Mouse (Mus musculus) ES-E14 (cell line): ENCODE data around the gene Aanat. TPM values are rescaled to one million over a fixed set of nuclear protein-coding genes. Genes with fewer than 3 reads are reported as not detected.

Experiments used
- DNase-seq: peaks from one replicate; pipeline ENCODE4 v3.0.0-alpha.2; 2013; ENCODE audit warnings: low read depth, low spot score
- H3K27ac ChIP-seq: 2 replicates; pipeline ENCODE4 v1.5.1; 2012; ENCODE audit warnings: low read depth, mild to moderate bottlenecking, low read length, moderate library complexity, mixed read lengths; ENCODE audit not compliant: poor library complexity, insufficient read depth, severe bottlenecking
- H3K36me3 ChIP-seq: 2 replicates; pipeline ENCODE4 v1.6.1; 2012; ENCODE audit warnings: mild to moderate bottlenecking, low read length, moderate library complexity, mixed read lengths; ENCODE audit not compliant: control insufficient read depth, poor library complexity, insufficient read depth, severe bottlenecking
- H3K4me1 ChIP-seq, 2 experiments: fragments of 150-350 bp in 1 of 2; sonication (generic) in 1 of 2; 2 replicates each; pipeline ENCODE4 v1.6.1; 2012; ENCODE audit warnings: low read length in 2 of 2, mild to moderate bottlenecking in 1 of 2, mixed read lengths in 1 of 2; ENCODE audit not compliant: control insufficient read depth in 2 of 2, insufficient read depth in 2 of 2, poor library complexity in 1 of 2
- H3K4me3 ChIP-seq, 2 experiments: fragments of 150-350 bp in 1 of 2; sonication (generic) in 1 of 2; 2 replicates each; pipeline ENCODE4 v1.5.1; 2012; ENCODE audit warnings: low read length in 2 of 2, low read depth in 1 of 2, mild to moderate bottlenecking in 1 of 2, mixed read lengths in 1 of 2; ENCODE audit not compliant: insufficient read depth in 1 of 2, poor library complexity in 1 of 2, severe bottlenecking in 1 of 2
- H3K9ac ChIP-seq: 2 replicates; pipeline ENCODE4 v1.6.1; 2012; ENCODE audit warnings: low read depth, mild to moderate bottlenecking, low read length, mixed read lengths; ENCODE audit not compliant: poor library complexity, insufficient read depth, severe bottlenecking
- H3K9me3 ChIP-seq: fragments of 150-350 bp; sonication (generic); 2 replicates; pipeline ENCODE4 v1.6.1; 2012; ENCODE audit warnings: low read depth, mild to moderate bottlenecking, low read length; ENCODE audit not compliant: control insufficient read depth, insufficient read depth
- CHD2 ChIP-seq: IDR thresholded peaks from 2 replicates; pipeline ENCODE4 v1.6.1; 2014; ENCODE audit warnings: mild to moderate bottlenecking, low read depth, low read length, inconsistent platforms
- HCFC1 ChIP-seq: IDR thresholded peaks from 2 replicates; pipeline ENCODE4 v1.6.1; 2012; ENCODE audit warnings: low read length, inconsistent platforms, borderline replicate concordance; ENCODE audit not compliant: insufficient read depth
- MAFK ChIP-seq: IDR thresholded peaks from 2 replicates; pipeline ENCODE4 v1.6.1; 2014; ENCODE audit warnings: mild to moderate bottlenecking, low read depth, low read length, inconsistent platforms; ENCODE audit not compliant: insufficient read depth
- ZC3H11A ChIP-seq: IDR thresholded peaks from 2 replicates; pipeline ENCODE4 v1.6.1; 2012; ENCODE audit warnings: low read depth, mild to moderate bottlenecking, inconsistent platforms, low read length, borderline replicate concordance
- ZNF384 ChIP-seq: IDR thresholded peaks from 2 replicates; pipeline ENCODE4 v1.6.1; 2012; ENCODE audit warnings: low read depth, low read length, inconsistent platforms
- in situ Hi-C, 2 experiments: fragments of 600-800 bp; cut with MboI; formaldehyde crosslinking; loops; one replicate each; pipeline ENCODE4 v1.15.1; 2025; ENCODE audit warnings: low sequenced_read_pairs in 2 of 2, inconsistent platforms in 1 of 2; ENCODE audit not compliant: unreplicated experiment in 2 of 2
- total RNA-seq: library from RNA; depleted of rRNA; stranded (reverse); fragments of 300-350 nt; gene quantifications from 2 replicates; pipeline ENCODE4 v1.2.3, GENCODE M21; 2012

Aanat gene
- total RNA-seq, 1 experiment: 0.94 TPM

DNA sequence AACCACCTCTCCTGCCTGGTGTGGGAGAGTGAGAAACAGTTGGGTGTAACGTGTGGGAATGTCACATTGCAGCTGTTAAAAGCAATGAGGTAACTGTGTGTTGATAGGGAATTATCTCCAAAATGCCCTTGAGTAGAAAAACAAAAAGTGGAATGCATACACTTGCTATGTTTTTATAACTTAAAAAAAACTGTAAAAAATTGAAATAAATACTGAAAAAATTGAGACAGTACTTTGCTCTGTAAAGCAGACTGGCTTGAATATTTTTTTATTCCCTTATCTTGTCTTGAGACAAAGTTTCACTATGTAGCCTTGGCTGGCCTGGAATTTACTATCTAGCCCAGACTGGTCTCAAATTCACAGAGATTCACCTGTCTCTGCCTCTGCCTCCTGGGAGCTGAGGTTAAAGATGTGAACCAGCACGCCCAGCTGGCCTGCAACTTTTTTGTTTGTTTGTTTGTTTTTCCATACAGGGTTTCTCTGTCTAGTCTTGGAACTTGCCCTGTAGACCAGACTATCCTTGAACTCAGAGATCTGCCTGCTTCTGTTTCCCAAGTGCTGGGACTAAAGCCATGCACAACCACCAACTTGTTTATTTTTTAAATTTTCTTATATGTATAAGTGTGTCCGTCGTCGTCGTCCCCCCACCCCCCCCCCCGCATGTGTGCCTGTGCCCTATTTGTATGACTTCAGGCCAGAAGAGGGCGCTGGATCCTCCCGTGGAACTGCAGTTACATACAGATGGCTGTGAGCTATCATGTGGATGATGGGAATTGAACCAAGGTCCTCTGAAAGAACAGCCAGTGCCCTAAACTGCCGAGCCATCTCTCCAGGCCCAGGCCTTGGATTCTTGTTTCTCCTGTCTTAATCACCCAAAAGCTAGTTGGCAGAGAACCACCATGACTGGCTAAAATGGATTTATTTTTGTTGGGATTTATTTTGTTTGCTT is 41.1 kb downstream of the Aanat start:
- no peak overlapping the region for H3K9ac ChIP-seq
- TF ChIP-seq MAFK (no peak), CHD2 (no peak), ZNF384 (no peak)
- no peak overlapping the region; the same call in 1 of the 2 replicates for H3K27ac ChIP-seq
- peaks cover 3 to 22% of the 10 kb centered on the region in 2 experiments; a peak in 3 of 4 replicates for H3K4me1 ChIP-seq
- no peak for DNase-seq
- no peak overlapping the region for H3K4me3 ChIP-seq
- in situ Hi-C loops: loop anchor here in 1 of 2 experiments (25.0 kb wide), 1 partner anchor 185 kb away; no protein-coding TSS in a partner anchor
- no peaks in the 10 kb centered on the region for H3K36me3 ChIP-seq
- H3K9me3 ChIP-seq: no peaks in the 10 kb centered on the region

DNA sequence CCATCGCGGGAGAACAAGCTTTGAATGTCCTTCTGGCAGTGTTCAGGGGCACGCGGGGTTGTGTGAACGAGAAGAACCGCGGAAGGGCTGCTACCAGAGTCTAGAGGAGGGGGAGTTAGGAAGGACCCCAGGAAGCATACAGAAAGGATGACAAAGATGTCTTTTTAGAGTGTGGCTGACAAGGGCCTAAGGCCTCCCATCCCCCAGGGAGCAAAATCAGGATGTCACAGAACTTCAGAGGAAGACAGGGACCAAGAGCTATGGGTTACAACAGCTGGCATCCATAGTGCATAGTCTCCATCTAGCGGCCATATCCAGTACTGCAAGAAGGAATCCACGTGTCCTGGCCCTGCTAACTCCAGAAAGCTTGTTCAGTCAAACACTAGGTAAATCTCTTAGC is 42.5 kb downstream of the Aanat start:
- in situ Hi-C loops: loop anchor here in 1 of 2 experiments (25.0 kb wide), 1 partner anchor 184 kb away; no protein-coding TSS in a partner anchor
- Histone ChIP-seq H3K9me3 (no peaks in the 10 kb centered on the region), H3K36me3 (no peaks in the 10 kb centered on the region), H3K4me3 (no peak overlapping the region), H3K4me1 (peaks cover 2 to 19% of the 10 kb centered on the region in 2 experiments; a peak in 3 of 4 replicates), H3K9ac (peak overlapping the region; percentile 55; the same call in 1 of the 2 replicates), H3K27ac (no peak overlapping the region)
- TF ChIP-seq ZC3H11A (peak; percentile 72), CHD2 (0 out of 2 replicates have a peak, but pooled peaks have one; percentile 50), MAFK (no peak)
- DNase-seq: peak; percentile 98

DNA sequence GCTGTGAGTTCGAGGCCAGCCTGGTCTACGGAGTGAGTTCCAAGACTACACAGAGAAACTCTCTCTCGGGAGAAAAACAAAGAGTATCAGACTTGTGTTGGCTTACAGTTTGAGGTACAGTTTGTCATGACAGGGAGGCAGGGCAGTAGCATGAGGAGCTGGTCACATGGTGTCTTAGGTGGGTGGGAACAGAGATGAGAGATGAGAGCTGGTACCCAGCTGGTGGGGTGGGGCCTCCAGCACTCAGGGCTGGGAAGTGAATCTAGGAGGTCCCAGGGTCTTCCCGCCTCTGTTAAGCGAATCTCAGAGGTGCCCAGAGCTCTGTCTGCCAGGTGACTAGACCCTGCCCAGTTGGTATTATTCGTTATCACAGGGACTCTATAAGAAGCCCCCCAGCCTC is 43.2 kb downstream of the Aanat start:
- no peak overlapping the region for H3K9ac ChIP-seq

DNA sequence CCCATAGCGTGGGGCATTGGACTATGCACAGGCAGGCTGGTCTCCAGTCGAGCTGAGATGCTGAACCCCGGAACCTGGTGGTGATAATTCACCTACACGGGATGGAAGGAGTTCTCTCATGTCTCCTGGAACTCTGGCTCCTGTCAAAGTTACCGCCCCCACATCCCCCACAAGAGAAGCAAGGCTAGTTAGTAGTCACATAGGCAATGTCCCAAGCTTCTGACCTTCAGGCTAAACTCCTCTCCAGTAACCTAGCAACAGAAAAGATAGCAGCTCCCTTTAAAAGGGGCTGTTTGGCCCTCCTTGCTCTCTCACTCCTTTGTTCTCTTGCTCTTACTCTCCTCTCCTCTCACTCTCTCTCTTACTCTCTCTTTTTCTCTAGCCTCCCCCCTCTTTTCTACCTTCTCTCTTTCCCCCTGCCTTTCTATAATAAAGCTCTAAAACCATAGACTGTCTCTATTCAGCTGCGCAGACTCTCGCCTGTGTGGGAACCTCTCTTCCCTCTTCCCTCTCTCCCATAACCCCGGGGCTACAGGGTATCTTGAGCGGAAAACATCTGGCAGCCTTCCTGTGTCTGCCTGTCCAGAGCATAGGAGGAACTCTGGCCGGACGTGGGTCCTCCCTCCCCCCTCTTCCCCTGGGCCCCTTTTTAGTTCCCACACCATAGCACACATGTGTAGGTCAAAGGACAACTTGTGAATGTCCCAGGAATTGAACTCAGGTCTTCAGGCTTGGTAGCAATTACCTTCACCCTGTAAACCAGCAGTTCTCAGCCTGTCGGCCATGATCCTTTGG is 44.1 kb downstream of the Aanat start:
- TF ChIP-seq HCFC1: no peak
- Histone ChIP-seq H3K4me3 (no peak overlapping the region), H3K4me1 (peaks cover 0 to 9% of the 10 kb centered on the region in 2 experiments; a peak in 1 of 4 replicates), H3K9me3 (no peaks in the 10 kb centered on the region), H3K36me3 (no peaks in the 10 kb centered on the region), H3K27ac (no peak overlapping the region), H3K9ac (no peak overlapping the region)
- in situ Hi-C loops: loop anchor here (10.0 to 25.0 kb wide), 2 partner anchors 182 to 424 kb away; no protein-coding TSS in a partner anchor
- no peak for DNase-seq

More for the DNA sequence above, 43.2 kb downstream of the Aanat start:
- H3K4me1 ChIP-seq: peaks cover 1 to 18% of the 10 kb centered on the region in 2 experiments; a peak in 3 of 4 replicates
- no peak overlapping the region for H3K27ac ChIP-seq
- in situ Hi-C loops: loop anchor here in 1 of 2 experiments (25.0 kb wide), 1 partner anchor 183 kb away; no protein-coding TSS in a partner anchor
- H3K9me3 ChIP-seq: no peaks in the 10 kb centered on the region
- H3K4me3 ChIP-seq: no peak overlapping the region
- no peak for DNase-seq
- H3K36me3 ChIP-seq: no peaks in the 10 kb centered on the region
- no peak for TF ChIP-seq HCFC1
- no peak for TF ChIP-seq CHD2
- no peak for TF ChIP-seq ZNF384
- TF ChIP-seq ZC3H11A: no peak
- no peak for TF ChIP-seq MAFK
